Mouse (Mus musculus) embryonic facial prominence, embryonic 10.5 days (tissue): ENCODE results near the gene Pdlim4. TPM values are rescaled to one million over a fixed set of nuclear protein-coding genes. Genes with fewer than 3 reads are reported as not detected.
"Not testable (repeated sequence)": the region's sequence is repeated elsewhere in the genome, so short reads cannot be mapped to it uniquely, and the experiment has no call there.

Experiments used
- DNase-seq: peaks from one replicate; pipeline ENCODE4 v3.0.0-alpha.2; 2017; ENCODE audit warnings: low spot score
- H3K27ac ChIP-seq: fragments of 300-500 bp; sonication (generic); replicated peaks from 2 replicates; pipeline ENCODE4 v1.5.1; 2016; ENCODE audit warnings: mild to moderate bottlenecking
- H3K27me3 ChIP-seq: fragments of 300-500 bp; sonication (generic); replicated peaks from 2 replicates; pipeline ENCODE4 v1.6.1; 2016; ENCODE audit warnings: low read depth, mild to moderate bottlenecking; ENCODE audit not compliant: poor library complexity, severe bottlenecking
- H3K36me3 ChIP-seq: fragments of 300-500 bp; sonication (generic); replicated peaks from 2 replicates; pipeline ENCODE4 v1.6.1; 2016; ENCODE audit warnings: mild to moderate bottlenecking, moderate library complexity
- H3K4me1 ChIP-seq: fragments of 300-500 bp; sonication (generic); 2 replicates; pipeline ENCODE4 v1.6.1; 2016
- H3K4me3 ChIP-seq: fragments of 300-500 bp; sonication (generic); 2 replicates; pipeline ENCODE4 v1.5.1; 2016; ENCODE audit warnings: mild to moderate bottlenecking, moderate library complexity
- H3K9me3 ChIP-seq: fragments of 300-500 bp; sonication (generic); 2 replicates; pipeline ENCODE4 v1.6.1; 2016; ENCODE audit warnings: mild to moderate bottlenecking
- WGBS: fragments of 180-500 bp; shearing (Covaris S2); methylation state at CpG from one replicate; pipeline ENCODE4 v1.1.7; 2016; 5-methylcytosine and 5-hydroxymethylcytosine counted together
- polyA plus RNA-seq: library from polyadenylated mRNA; unstranded; fragments of >200 nt; fragmentation: Nextera tagmentation; extraction: Ambion mirVana; gene quantifications from 2 replicates; pipeline ENCODE4 v1.2.1, GENCODE M21; 2016

Gene Pdlim4
- polyA plus RNA-seq, 1 experiment from 2014 or later, result 112 TPM

DNA sequence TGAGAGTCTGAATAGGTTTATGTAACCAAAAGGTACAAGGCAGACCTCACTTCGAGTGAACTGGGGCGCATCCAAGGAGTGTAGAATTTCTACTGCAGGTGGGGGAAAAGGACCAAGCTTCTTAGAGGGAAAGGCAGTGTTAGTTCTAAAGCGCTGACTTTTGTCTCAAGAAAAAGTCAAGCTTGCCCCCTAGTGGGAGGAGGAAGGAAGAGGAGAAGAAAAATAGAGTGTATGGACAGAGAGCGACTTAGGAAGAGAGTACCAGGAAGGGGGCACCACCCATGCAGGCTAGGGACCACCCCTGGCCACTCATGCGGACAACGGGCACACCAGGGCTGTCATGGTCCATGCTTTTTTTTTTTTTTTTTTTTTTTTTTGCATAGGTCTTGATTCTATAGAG, 14.6 kb downstream of the Pdlim4 start:
- Histone ChIP-seq H3K36me3 (peaks cover 44% of the 10 kb centered on the region), H3K4me1 (peaks cover 41% of the 10 kb centered on the region), H3K27ac (no peak overlapping the region), H3K9me3 (no peaks in the 10 kb centered on the region), H3K4me3 (no peak overlapping the region), H3K27me3 (no peaks in the 10 kb centered on the region; the same call in 1 of the 2 replicates)
- no peak for DNase-seq
- WGBS, result 40% methylated on average over 6 of the region's 6 CpGs

DNA sequence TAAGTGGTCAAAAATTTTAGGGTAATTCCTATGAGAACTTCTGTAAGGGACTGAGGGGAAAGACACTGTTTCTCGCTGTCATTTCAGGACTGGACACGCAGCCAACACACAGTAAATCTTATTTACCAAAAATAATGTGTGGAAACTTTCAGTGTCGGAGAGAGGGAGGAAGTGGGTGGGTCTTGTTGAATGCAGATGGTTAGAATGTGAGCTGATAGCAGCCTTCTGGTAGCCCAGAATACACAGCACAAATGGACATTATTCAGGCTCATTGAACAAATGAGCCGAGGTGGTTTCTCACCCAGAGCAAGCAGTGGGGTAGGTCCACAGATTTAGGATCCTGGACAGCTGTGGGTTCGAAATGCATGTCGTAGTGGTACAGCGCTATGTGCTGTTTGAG, 15.7 kb downstream of the Pdlim4 start:
- WGBS, result 92% methylated on average over 7 of the region's 7 CpGs
- H3K9me3 ChIP-seq, result no peaks in the 10 kb centered on the region
- H3K4me1 ChIP-seq, result peaks cover 29% of the 10 kb centered on the region
- H3K4me3 ChIP-seq, result no peak overlapping the region
- no peaks in the 10 kb centered on the region; the same call in 1 of the 2 replicates for H3K27me3 ChIP-seq
- peaks cover 40% of the 10 kb centered on the region for H3K36me3 ChIP-seq
- no peak overlapping the region for H3K27ac ChIP-seq
- no peak for DNase-seq

DNA sequence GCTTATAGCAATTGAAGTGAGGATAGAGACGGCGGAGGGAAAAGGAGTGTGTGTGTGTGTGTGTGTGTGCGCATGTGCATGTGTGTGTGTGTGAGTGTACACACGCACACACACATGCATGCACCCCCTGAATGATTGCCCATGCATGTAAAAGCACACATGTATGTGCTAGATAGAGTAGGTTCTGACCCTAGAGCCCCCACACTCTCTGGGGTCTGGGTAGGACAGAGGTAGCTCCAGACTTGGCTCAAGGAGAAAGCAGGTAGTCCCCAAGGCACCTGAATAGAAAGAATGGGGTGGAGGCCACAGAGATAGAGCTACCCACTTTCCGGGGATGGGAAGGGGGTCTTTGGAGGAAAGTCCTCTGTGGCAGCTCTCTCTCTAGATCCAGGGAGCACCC, 16.7 kb downstream of the Pdlim4 start:
- WGBS, result 94% methylated on average over 5 of the region's 5 CpGs
- Histone ChIP-seq H3K9me3 (no peaks in the 10 kb centered on the region), H3K36me3 (peaks cover 39% of the 10 kb centered on the region), H3K4me1 (peaks cover 20% of the 10 kb centered on the region), H3K4me3 (no peak overlapping the region), H3K27ac (no peak overlapping the region), H3K27me3 (no peaks in the 10 kb centered on the region)
- DNase-seq, result no peak

DNA sequence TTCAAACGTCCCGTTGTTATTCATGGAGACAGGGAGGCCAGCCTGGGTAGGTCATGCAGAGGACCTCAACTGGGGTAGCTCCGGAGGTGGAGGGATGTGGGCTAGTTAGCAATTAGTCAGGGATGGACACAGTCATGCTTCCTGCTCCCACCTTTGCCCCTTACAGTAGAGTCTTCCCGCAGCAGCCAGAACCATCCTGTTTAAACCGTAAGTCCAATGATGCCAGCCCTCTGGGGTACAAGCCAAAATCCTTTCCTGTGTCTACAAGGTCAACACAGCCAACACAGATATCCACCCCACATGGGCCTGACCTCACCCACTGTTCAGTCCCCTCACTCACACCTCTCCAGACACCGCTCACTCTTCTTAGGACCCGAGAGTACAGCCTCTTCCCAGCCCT, 17.7 kb downstream of the Pdlim4 start:
- no peaks in the 10 kb centered on the region for H3K27me3 ChIP-seq
- H3K27ac ChIP-seq, result no peak overlapping the region
- no peak overlapping the region for H3K4me3 ChIP-seq
- 87% methylated on average over 7 of the region's 7 CpGs for WGBS
- H3K4me1 ChIP-seq, result peaks cover 10% of the 10 kb centered on the region
- no peak for DNase-seq
- peaks cover 37% of the 10 kb centered on the region for H3K36me3 ChIP-seq
- no peaks in the 10 kb centered on the region for H3K9me3 ChIP-seq

DNA sequence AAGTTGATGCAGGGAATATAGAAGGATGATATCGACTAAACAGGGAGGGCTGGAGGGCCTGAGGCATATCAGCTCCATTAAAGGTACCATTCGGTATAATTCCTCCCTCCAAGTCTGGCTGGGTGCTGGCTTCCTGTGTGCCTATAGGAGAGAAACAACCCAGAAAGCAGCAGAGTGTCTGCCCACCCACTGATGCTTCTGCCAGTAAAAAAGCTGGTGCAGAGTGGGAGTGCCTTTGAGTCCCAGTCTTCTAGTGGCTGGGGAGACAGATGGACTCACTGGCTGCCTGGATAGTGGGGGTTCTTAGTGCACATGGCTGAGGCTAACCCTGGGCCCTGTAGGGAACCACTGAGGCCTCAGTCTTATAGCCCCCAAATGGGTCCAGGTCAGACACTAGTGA, 18.6 kb downstream of the Pdlim4 start:
- WGBS, result 63% methylated on average over 2 of the region's 2 CpGs
- Histone ChIP-seq H3K4me1 (0 out of 2 replicates have a peak, but pooled peaks cover under 1% of the 10 kb centered on the region), H3K27me3 (no peaks in the 10 kb centered on the region), H3K36me3 (peaks cover 28% of the 10 kb centered on the region), H3K4me3 (no peak overlapping the region), H3K27ac (no peak overlapping the region), H3K9me3 (no peaks in the 10 kb centered on the region)
- DNase-seq, result no peak

DNA sequence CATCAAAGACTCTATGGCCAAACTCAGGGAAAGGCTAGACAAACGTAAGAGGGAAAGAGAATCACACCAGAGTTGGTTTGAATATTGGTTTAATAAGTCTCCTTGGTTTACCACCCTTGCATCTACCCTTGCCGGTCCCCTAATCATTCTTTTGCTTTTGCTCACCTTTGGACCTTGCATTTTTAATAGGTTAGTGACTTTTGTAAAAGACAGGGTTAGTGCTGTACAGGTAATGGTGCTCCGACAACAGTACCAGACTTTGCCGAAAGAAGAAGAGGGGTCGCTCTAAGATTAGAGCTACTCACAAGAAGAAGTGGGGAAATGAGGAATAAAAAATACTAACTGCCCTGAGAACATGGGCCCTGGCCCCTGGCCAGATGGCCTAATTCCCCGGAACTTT, 28.1 kb downstream of the Pdlim4 start:
- Histone ChIP-seq H3K36me3 (no peaks in the 10 kb centered on the region), H3K4me3 (no peak overlapping the region), H3K27me3 (no peaks in the 10 kb centered on the region), H3K4me1 (peaks cover 4% of the 10 kb centered on the region; the same call in 1 of the 2 replicates), H3K9me3 (no peaks in the 10 kb centered on the region), H3K27ac (no peak overlapping the region)
- 89% methylated on average over 6 of the region's 6 CpGs for WGBS
- DNase-seq, result no peak

DNA sequence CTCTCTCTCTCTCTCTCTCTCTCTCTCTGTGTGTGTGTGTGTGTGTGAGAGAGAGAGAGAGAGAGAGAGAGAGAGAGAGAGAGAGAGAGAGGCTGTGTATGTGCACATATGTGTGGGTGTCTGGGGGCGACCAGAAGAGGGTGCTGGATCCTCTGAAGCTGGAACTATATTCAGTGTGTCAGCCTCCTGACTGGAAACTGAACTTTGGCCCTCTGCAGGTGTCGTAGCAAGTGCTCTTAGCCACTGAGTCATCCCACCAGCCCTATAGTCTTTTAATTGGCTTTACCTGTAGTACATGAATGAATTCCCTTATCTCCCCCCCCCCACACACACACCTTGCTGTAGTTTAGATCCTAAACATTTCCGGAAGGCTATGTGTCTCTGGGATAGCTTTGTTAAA, 35.9 kb downstream of the Pdlim4 start:
- H3K36me3 ChIP-seq, DNase-seq, H3K27ac ChIP-seq, H3K4me3 ChIP-seq, H3K9me3 ChIP-seq: not testable (repeated sequence)
- Histone ChIP-seq H3K4me1 (peaks cover 11% of the 10 kb centered on the region), H3K27me3 (peaks cover 24% of the 10 kb centered on the region)
- whole genome bisulfite sequencing, result 88% methylated on average over 2 of the region's 3 CpGs

DNA sequence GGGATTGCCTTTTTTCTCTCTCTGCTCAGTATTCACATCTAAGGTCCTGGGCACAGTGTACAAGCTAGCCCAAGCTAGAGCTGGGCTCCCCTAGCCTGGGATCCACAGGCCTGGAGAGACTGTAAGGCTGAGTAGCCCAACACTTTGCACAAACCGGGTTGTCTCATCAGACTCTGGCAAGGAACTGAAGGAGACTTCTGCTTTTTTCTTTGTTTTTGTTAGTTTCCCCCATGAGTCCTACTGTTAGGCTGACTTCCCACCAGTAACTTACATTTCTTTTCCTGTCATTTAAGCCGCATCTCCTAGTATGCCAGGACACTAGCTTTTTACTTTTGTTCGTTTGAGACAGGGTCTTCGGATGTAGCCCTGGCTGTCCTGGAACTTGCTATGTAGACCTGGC, 39.8 kb downstream of the Pdlim4 start:
- 68% methylated on average over 4 of the region's 4 CpGs for WGBS
- Histone ChIP-seq H3K9me3 (no peaks in the 10 kb centered on the region), H3K4me1 (peaks cover 17% of the 10 kb centered on the region), H3K27ac (no peak overlapping the region), H3K4me3 (peak overlapping the region; percentile 68), H3K36me3 (no peaks in the 10 kb centered on the region), H3K27me3 (peaks cover 58% of the 10 kb centered on the region)
- no peak for DNase-seq

DNA sequence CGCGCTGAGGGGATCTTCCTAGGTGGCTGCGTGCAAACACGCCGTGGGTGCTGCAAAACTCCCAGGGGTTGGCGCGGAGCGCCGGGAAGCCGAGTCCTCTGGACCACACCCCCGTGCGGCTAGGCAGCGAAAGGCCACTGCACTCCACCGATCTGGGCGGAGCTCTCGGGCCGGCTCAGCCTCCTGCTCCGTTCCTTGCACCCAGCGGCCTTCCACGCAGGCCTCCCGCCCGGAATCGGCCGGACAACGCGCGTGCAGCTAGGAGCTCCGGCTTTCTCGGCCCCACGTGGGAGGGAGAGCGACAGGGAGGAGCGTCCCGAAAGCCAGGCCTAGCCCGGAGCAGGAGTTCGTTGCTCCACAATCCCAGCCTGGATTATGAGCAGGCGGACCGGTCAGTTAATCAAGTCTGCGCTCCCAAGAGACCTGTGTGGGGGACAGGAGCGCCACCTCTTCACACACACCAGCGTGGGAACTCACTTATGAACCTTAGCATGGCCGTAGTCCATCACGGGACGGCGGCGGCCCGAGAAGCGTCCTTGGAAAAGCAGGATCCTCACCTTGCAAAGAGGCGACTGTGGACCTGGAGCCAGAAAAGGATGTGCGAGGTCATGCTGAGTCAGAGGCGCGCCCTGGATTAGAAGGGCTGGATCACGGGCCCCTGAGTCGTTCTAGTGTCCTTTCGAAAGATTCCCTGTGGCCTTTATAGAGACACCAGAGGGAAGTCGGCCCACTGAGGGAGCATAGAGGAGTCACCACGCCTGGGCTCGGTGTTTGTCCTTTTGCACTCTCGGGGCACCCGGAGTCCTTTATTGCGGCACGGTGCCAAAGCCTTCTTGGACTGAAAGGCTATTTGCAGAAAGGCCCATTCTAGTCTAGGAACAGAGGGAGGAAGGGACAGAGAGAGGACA, 40.5 kb downstream of the Pdlim4 start, which contains the start of gene Slc22a4:
Slc22a4 (minus strand) TSS at position 47 of the 908 bp plus-strand sequence.
- Histone ChIP-seq H3K9me3 (no peaks in the 10 kb centered on the region), H3K36me3 (no peaks in the 10 kb centered on the region), H3K27me3 (peaks cover 58% of the 10 kb centered on the region), H3K4me1 (peaks cover 17% of the 10 kb centered on the region), H3K27ac (peak within 1 kb of the TSS; percentile 77), H3K4me3 (peak within 1 kb of the TSS; percentile 68)
- DNase-seq, result peak; percentile 83
- WGBS, result 3% methylated on average over 61 of the region's 61 CpGs

DNA sequence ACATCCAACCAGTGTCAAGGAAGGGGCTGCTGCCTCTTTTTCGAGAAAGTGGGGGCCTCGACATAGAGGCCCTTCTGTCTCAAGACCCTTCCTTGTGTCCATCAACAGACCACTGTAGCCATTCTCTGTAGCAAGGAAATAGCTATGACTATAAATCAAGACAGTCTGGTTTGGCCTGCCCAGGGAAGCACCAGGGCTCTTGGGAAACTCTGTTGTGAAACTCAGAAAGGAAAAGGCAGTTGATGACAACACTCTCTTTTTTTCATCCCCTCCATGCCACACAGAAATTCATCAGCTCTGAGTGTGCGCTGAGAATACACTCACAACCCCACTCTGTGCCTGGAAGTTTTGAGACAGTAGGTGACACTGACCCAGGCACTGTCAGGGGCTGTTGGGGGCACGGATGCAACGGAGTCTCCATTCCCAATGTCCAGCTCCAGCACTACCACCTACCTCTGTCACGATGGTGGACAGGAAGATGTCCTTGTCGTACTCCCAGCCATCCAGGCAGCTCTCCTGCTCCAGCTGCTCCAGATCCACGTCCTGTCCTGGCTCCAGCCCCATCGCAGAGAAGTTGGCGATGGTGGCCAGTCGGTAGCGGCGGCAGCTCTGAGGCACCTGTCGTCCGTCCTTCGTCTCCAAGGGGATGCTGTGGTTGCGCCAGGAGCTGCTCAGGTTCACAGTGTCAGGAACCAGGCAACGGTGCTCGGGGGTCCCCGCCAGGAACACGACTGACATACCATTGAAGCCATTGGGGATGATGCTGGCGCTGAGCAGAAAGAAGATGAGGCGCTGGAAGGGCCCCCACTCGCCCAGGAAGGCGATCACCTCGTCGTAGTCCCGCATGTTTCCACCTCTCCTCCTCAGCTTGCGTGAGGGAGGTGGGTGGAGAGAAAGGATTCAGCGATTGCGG, 41.4 kb downstream of the Pdlim4 start:
- H3K27me3 ChIP-seq, result peaks cover 58% of the 10 kb centered on the region
- H3K9me3 ChIP-seq, result no peaks in the 10 kb centered on the region
- WGBS, result 15% methylated on average over 31 of the region's 31 CpGs
- H3K27ac ChIP-seq, result peak overlapping the region; percentile 77
- H3K4me3 ChIP-seq, result peak overlapping the region; percentile 68
- H3K36me3 ChIP-seq, result no peaks in the 10 kb centered on the region
- H3K4me1 ChIP-seq, result peaks cover 17% of the 10 kb centered on the region
- DNase-seq, result peak; percentile 16

DNA sequence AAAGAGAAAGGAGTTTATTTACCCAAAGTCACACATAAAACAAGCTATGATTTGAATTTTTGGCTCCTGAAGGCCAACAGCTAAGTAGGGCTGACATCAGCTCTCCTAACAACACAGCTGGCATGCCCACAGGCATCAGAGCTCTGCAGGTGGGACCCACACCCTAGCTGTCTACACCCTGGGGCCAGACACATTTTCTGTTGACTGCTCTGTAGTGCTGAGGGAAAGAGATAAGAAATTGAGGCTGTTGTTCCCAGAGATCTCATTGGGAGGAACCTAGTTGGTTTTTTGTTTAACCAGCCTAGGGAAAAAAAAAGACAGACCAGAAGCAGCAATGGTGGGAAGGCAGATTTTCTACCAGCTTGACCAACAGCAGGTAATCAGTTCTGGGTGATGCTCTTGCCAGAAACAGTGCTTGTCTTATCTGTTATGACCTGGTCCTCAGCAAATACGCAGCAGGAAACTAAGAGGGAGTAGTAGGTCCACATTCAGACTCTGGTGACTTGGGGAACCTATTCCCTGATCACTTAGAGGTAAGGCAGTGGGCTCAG, 42.2 kb downstream of the Pdlim4 start:
- no peaks in the 10 kb centered on the region for H3K9me3 ChIP-seq
- H3K27ac ChIP-seq, result no peak overlapping the region
- 77% methylated on average over 1 of the region's 1 CpGs for WGBS
- H3K4me3 ChIP-seq, result peak overlapping the region; percentile 68; the same call in 1 of the 2 replicates
- no peak for DNase-seq
- peaks cover 17% of the 10 kb centered on the region for H3K4me1 ChIP-seq
- H3K27me3 ChIP-seq, result peaks cover 58% of the 10 kb centered on the region
- H3K36me3 ChIP-seq, result no peaks in the 10 kb centered on the region

DNA sequence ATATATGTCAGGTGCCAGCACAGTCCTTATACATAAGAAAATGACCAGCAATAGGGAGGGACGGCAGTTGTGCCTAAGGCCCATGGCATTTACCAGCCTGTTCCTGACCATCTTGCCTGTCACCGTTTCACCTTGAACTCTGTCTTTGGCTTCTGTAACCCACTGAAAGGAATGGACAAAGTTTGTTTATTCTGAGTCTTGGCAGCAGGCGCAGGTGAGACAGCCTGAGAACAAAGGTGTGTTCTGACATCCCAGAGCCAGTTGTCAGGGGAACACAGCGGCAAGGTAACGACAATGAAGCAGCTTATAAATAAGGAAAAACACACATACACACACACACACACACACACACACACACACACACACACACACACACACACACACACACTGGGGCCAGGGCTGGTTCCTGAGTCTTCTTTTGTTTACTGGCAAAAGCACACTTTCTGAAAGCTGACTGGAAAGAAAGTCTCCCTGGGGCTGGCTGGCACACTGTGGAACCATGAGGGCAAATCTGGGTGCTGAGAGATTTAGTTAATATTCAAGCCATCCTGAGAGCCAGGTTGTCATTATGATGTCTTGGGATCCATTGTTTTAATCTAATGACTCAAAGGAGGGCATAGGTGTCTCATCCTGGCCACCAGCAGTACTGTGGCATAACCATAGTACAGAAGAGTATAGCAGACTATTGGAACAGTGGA, 47.3 kb downstream of the Pdlim4 start:
- Histone ChIP-seq H3K36me3 (no peaks in the 10 kb centered on the region), H3K4me1 (no peaks in the 10 kb centered on the region; the same call in 1 of the 2 replicates), H3K27ac (no peak overlapping the region), H3K4me3 (no peak overlapping the region), H3K9me3 (no peaks in the 10 kb centered on the region), H3K27me3 (peaks cover 24% of the 10 kb centered on the region)
- WGBS, result 86% methylated on average over 5 of the region's 5 CpGs
- DNase-seq, result no peak
